Mouse (Mus musculus): ENCODE results near the gene Arhgap27.

Arhgap27 gene

DNA sequence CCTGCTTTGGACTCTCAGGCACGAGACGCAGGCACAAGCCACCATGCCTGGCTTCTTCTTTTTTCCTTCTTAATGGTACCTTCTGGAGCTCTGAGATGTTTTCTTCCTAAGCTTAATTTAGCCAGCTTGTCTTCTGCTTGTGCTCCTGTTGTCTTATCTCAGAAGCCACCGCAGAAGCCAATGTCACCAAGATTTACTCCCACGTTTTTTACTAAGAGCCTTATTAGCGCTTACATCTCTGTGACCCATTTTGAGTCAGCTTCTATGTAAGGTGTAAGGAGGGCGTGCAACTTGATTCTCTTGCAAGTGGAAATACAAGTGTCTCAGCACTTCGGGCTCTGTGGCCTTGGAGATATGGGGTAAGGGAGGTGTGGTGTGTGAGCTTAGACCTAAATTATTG, 18.0 kb upstream of the Arhgap27 start:
- DNase-seq (ENCODE audit: low read depth, low spot score), result no peak

DNA sequence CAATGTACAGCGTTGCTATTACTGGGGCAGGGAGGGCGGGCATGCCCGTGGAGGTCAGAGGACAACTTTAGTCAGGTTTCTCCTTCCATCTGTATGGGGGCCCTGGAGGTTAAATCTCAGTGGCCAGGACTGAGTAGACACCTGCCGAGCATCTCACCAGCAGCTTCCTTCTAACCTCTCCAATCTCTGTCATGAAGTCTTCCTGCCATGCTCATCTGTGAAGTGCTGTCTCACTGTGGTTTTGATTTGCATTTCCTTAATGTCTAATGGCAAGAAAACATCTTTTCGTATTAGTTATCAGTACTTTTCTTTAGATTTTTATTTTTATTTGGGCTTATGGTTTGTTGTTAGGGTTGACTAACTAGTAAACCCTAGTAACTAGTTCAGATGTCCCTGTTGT, 17.0 kb upstream of the Arhgap27 start:
- no peak for DNase-seq (ENCODE audit: low read depth, low spot score)

DNA sequence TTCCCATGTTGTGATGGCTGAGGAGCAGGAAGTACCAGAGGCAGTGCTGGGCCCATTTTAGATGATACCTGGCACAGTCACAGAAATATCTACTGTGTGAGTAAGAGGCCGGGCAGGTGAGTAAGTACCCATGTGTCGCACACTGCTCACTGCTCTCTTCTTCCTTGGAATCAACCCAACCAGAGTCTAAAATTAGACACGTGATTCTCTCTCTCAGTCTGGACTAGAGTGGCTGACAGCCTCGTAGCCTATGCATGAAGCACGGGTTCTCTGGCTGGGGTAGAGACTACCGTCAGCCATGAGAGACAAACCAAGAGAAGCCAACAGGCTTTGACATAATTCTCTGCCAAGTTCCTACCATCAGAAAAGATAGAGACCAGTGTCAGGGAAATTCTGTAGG, 14.8 kb upstream of the Arhgap27 start:
- no peak for DNase-seq (ENCODE audit: low read depth, low spot score)

DNA sequence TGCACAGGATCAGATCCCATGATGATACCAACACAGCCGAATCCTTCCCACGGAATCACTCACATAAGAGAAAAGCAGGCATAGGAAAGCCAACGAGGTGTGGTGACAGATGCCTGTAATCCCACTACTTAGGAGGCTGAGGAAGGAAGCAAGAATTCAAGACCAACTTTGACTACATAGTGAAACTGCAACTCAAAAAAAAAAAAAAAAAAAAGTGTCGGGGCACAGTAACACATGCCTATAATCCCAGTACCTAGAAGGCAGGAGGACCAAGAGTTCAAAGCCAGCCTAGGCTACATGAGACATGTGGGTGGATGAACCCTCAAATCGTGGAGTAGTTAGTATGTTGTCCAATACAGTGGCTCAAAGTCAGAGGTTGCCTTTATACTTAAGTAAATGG, 12.3 kb upstream of the Arhgap27 start:
- DNase-seq (ENCODE audit: low read depth, low spot score), result no peak

DNA sequence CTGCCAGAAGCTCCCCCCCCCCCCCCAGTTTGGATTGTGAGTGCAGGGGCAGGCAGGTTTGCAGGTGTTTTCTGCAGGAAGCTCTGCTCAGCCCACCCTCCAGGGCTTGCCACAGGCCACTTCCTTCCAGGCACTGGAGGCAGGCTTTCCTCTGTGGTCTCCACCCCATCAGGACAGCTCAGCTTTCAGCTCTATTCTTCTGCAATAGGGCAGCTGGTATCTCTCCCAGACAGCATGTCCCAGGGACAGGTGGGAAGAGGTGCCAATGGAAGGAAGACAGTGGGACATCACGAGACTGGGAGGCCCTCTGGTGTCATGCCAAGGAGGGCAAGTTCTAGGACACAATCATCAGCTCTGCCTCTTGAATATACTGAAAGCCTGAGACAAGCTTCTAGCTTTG, 11.8 kb upstream of the Arhgap27 start:
- no peak for DNase-seq (ENCODE audit: low read depth, low spot score)

DNA sequence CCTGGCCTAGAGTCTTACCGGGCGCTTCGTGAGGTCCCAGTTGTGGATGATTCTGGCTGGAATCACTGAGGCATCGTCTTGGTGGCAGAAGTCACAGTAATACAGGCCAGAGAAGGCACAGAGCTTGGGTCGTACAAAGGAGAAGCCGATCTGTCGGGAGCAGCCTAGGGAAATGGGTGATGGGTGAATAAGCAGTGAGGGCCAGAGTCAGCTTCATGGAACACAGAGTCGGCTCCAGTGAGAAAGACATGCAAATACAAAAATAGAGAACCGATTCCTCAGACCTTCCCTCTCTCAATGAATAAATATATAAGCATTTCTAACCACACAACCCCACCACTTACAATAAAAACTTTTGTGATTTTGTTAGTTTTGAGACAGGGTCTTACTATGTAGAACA, 10.4 kb upstream of the Arhgap27 start:
- no peak for DNase-seq (ENCODE audit: low read depth, low spot score)

DNA sequence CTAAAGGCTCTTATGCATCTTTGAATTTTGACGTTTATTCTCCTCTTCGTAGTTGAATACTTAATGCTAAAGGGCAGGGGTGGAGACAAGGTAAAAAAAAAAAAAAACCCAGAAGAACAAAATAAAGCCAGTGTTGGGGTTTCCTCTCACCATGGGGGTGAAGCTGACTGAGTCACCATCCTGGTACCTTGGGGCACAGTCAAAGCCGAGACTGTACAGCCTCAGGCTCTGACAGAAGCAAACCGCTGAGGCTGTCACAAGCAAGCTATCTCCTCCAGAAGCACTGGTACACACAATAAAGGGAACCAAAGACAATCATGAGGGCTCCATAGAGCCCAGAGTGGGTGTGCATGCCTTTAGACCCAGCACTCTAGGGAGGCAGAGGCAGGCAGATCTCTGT, 9.1 kb upstream of the Arhgap27 start:
- DNase-seq (ENCODE audit: low read depth, low spot score), result no peak

DNA sequence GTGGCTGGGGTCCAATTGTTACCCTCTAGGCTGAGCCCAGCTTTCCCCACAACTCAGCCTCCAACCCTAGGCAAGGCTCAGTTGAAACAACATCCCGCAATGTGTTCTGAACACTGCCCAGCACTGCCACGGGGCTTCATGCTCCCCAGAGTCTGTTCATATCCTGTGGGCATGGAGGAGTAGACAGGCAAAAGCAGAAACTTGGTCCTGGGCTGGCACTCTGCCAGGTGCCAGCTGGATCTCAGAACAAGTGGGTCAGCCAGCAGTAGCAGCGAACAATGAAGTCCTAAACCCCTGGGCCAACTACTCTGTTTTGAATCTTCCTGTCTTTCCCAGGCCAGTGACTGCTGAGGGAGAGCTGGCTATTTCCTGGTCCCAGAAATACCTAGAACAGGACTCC, 8.6 kb upstream of the Arhgap27 start:
- DNase-seq (ENCODE audit: low read depth, low spot score), result no peak

DNA sequence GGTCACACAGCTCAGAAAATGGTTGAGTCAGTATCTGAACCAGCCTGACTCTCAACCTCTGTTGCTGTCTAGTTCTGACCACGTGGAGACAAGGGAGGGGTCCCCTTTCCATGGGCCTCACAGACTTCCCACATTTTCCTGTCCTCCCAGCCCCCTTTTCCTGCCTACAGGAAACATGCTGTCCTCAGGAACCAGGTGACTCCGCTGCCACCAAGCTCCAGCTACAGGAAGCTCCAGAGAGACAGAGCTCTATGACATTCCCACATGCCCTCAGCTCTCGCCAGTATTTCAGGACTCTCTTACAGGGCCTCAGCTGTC, 7.7 kb upstream of the Arhgap27 start:
- DNase-seq (ENCODE audit: low read depth, low spot score), result no peak

DNA sequence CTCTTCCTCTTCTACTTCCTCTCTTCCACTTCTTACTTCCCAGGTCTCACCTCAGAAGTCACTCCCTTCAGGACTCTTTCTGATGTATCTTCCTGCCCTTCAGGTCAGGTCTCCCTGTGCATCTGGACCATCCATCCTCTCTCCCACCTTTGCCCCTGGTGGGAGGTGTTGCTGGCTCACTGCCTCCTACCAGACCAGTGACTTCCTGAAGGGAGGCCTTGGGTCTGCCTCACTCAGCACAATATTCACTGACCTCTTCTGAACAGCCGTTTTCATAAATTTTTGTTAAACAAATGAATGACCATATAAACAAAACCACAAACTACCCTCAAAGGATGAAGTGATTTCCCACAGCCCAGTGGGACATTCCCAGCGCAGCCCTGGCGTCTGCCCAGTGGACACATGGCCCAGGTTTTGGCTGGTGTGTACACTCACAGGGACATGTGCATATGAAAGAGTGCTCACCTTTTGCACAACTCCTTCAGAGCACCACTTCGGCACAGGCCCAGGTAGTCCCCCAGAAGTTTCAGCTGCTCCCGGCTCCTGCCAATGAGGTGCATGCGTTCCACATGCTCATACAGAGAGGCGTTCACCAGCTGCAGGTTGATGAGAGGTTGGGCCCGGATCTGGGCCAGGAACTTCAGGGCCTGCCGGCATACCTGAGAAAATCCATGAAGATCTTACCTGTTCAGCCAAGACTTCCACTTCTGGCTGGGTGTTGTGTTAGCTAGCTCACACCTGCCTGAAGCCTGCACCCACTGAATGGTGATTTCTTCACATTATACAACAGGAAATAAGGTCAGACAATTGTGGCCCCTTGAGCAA, 7.1 kb upstream of the Arhgap27 start:
- DNase-seq (ENCODE audit: low read depth, low spot score), result no peak

DNA sequence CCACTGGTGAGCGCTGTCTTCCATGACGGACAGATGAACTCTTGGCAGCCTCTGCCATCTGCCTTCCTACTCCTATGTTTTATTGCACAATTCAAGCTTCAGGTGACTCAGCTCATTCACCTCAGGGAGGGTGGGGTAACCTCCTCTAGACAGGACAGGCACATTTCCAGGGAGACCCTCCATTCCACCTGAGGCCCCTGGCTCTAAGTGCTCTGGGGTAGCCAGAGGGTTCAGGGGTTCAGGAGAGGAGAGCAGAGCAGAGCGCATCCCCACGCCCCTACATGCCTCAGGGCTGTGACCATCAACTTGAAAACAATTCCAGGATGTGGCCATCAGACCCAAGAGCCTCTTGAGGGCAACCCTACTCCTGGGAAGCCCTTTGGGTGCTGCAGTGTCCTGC, 2.0 kb upstream of the Arhgap27 start:
- no peak for DNase-seq (ENCODE audit: low read depth, low spot score)

DNA sequence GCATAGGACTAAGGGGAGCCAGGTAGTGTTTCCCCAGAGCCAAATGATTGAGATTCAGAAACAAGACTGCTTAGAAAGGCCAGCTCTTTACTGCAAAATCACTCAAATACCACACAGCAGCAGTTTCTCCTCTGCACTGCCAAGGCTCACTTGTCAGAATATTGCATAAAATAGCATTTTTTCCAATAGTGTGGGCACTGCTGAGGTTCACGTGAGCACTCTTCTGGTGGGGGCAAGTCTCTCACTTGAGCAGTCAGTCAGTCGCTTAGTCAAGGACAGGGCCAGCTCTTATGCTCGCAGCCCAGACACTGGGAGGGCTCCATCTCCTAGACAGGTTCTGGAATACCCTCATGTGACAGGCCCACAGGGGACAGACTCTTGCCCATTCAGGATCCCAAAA, 1.5 kb upstream of the Arhgap27 start:
- DNase-seq (ENCODE audit: low read depth, low spot score), result no peak

DNA sequence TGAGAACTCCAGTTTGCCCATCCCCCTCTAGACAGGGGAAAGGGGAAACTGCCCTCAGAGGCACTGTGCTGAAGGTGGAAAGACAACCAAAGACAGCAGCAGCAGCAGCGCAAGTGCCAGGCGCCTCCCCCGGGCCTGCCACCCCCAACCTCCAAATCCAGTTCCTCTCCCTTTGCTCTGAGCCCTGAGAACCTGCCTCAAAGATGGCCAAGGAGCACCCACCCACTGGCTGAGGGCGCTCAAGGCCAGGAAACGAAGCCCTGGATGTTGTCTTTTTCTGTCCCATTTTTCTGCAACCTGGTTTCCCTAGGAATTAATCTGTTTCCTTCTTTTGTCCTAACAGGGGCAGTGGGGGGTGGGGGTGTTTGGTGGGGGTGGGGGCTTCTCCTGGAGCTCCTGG, 843 bp upstream of the Arhgap27 start:
- no peak for DNase-seq (ENCODE audit: low read depth, low spot score)

DNA sequence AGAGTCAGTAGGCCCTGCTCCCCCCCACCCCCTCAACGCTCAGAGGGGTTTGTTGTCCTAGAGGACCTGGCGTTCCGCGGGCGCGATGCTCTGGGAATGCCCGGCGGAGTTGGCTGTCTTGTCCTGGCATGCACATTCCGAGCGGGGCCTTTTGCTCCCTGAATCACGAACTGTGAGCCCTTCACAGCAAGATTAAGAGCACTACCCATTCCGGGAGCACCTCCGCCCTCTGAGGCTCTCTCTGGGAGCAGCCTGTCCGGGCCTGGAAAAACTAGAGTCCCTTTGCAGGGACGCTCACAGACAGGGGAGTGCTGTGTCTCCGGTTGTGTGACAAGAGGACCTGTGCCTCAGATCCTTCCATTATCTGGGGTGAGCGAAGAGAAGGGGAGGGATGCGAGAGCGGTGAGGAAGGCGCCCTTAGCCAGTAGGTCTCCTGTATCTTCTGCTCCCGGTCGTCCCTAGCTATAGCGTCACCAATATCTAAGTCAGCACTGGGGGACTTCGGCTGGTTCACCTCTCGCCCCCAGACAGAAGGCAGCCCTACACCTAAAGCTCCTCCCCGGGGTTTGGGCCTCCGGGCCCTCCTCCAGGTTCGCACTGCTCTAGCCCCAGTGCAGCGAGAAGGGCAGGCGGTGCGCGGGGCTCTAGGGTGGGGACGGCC, 841 bp downstream of the Arhgap27 start:
- DNase-seq (ENCODE audit: low read depth, low spot score), result no peak

DNA sequence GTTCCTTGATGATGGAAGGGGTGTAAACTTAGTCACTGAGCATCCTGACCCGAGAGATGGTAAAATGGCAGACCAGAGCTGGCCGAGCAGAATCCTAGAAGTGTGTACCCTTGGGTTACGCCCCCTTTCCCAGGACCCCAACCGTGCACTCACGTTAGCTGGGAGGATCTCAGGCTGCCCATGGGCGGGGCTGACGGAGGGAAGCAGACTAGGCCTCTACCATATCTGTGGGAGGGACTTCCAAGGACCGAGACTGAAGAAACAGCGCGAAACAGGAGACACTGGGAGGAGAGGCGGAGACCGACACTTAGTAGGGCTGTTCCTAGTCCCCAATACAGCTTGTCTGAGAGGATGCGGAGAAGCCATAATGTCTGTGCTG, 1.4 kb downstream of the Arhgap27 start:
- DNase-seq (ENCODE audit: low read depth, low spot score), result no peak

DNA sequence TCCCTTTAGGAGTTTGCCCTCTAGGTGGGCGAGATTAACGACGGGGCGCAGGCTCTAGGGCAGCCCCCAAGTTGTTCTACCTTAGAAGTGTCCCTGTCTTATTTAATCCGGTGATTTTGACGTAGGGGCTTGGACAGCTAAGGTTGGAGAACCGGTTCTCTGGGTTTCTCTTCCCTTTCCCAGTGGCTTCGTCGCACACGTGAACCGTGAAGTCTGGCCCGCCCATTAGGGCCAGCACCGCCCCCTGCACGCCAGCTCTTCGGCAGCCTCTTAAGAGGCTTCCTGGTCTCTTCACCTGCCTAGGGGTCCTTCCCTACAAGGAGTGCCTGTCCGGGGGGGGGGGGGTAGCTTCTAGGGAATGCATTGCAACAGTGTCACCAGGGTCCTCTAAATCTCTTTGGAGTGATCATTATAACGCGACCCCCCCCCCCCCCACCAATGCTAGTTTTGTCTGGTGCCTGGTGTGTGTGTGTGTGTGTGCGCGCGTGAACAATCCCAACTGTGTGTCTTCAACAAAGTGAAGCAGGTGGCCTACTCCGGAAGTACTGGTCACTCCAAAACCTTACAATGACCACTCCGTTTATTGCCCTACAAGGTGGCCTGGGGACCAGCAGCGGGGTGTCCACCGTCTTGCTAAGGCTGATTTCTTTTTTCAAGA, 2.0 kb downstream of the Arhgap27 start:
- no peak for DNase-seq (ENCODE audit: low read depth, low spot score)

DNA sequence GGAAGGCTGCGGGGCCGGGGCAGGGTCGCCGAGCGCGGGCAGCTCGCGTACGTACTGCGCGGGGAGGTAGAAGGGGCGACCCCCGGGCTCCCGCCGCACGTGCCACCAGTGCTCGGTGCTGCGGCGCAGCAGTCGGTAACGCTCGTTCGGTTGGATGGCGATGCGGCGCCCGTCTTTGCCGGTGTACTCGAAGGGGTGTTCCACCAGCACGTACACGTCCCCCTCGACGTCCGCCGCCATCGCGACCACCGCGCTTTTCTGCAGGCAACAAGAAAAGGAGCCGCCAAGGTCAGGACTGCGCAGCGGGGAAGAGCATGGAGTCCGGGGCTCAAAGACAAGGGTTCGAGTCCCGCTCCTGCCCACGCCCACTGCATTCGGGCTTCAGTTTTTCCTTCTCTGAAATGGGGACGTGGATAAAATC, 2.8 kb downstream of the Arhgap27 start:
- no peak for DNase-seq (ENCODE audit: low read depth, low spot score)

DNA sequence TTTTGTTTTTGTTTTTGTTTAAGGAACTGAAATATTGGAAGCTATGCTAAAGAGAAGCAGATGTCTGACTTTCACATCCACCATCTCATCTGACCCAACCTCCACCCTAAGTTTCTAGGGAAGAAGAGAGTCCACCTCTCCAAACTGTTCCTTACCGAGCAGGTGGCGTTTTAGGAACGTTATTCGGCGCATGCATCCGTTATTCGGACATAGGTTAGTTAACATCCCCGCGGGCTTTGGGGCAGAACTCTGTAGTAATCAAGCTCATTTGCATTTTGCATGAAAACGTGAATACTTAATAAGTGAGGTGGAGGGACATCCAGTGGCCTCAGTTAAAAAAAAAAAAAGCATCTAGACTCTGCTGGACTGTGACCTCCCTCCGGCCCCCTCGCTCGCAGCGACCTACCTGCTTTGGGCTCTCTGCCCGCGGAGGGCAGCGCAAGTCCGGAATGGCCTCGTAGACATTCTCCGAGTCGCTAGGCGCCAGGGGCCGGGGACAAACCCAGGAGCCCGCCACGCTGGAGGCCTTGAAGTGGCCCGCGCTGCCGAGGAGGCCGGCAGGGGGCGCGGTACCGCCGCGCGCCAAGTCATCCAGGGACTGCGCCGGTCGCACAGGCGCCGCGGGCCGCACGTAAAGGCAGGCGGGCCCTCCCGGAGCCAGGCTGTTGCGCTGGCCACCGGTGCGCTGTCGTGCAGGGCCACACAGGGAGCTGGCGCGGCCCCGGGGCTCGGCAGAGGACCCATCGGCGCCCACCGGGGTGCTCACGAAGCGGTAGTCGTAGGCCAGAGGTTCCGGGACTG, 3.5 kb downstream of the Arhgap27 start:
- peak; percentile 83 for DNase-seq (ENCODE audit: low read depth, low spot score)

DNA sequence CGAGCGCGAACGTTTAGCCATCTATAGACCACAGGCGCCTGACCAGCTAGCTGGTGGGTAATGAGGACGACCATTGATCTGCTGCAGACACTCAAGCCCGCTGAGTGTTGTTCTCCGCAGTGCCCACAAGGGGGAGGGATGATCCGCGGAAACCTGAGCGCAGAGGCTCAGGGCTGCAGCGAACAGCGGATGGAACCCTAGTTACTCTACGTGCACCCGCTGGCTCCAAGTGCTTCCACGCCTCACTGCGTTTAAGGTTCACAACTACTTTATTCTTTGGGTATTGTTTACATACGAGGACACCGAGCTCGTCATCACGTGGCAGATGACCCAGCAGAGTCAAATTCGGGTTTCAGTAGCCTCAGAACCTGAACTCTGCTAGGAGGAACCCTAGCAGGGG, 4.4 kb downstream of the Arhgap27 start:
- peak; percentile 91 for DNase-seq (ENCODE audit: low read depth, low spot score)

DNA sequence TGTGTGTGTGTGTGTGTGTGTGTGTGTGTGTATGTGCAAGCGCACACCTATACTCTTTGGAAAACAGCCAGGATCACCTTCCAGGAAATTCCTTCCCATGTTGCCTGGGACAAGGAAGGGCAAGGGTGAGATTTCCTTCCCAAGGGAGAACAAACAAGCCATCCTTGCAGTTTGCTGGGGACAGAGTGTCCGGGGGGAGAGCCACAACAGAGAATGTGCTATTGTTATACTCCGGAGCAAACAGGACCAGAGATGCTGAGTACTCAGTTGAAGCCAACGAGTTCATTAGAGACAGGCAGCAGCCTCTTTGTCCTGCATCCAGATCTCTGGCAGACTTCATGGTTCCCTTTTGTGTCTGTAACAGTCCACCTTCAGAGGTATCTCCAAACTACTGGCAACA, 5.2 kb downstream of the Arhgap27 start:
- no peak for DNase-seq (ENCODE audit: low read depth, low spot score)

DNA sequence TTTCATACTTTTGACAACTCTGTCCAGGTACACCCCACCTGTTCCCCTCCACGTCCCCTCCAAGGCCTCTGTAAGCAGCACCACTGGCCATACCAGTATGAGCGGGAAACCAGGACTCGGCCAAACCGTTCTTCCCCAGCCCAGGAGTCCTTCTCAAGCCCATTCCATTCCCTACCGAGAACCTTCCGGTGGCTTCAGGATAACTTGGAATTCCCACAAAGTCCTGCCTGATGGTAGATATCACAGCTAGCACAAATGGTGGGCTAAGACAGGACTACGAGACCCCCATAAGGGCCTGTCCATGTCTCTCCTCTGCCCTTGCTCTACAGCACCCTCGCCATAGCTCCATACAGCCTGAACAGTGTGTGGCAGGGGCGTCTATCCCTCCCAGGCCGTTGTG, 5.8 kb downstream of the Arhgap27 start:
- DNase-seq (ENCODE audit: low read depth, low spot score), result no peak

DNA sequence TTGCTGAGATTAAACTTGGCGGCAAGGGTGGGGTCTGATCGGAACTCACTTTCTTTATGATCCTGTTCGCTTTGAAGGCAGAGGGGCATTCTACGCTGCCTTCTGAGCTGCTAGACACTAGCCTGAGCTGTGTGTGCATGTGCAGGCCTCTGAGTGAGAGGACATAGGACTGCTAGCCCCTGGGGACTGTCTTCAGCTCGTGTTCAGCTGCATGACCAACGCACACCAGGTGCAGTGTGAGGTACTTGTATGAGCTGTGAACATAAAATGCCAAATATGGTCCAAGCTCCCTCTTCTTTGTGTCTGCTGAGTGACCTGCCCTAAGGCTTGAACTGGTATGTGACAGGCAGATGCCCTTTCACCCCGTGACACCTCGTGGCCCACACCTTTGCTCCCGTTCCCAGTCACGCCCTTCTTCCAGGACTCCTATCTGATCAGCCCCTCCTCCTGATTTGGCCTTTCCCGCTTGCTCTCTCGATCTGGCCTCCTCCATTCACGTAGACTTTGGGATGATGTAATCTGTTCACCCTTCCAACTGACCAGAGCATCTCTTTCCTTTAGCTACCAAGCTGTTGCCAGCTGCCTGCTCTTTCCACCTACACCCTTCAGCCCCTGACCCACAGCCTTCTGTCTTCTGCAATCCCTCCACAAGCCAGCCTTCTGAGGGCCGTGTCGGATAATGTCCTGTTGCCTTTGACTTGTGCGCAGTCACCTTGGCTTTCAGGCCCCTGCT, 6.4 kb downstream of the Arhgap27 start:
- DNase-seq (ENCODE audit: low read depth, low spot score), result no peak
